Mouse (Mus musculus) gastrocnemius, adult 18-20 months (tissue): ENCODE results near the gene Olfr545. TPM values are rescaled to one million over a fixed set of nuclear protein-coding genes. Genes with fewer than 3 reads are reported as not detected.
A peak's percentile ranks its signal among the peaks of the same experiment; 100 is the strongest.
"Not testable (repeated sequence)": the region's sequence is repeated elsewhere in the genome, so short reads cannot be mapped to it uniquely, and the experiment has no call there.

Experiments used
- DNase-seq: peaks from one replicate; pipeline ENCODE4 v3.0.0; 2021; ENCODE audit warnings: low spot score
- long read RNA-seq, 2 experiments: library from polyadenylated mRNA; stranded (forward); transcript quantifications; one replicate each; pipeline ENCODE4 v2.0.0; 2021
- total RNA-seq, 2 experiments: library from RNA; stranded (reverse); gene quantifications; 2 replicates each; pipeline ENCODE4 v1.2.3; 2021

Olfr545 gene
- total RNA-seq = not detected
- long read RNA-seq, experiment 1 = 0 reads
- long read RNA-seq, experiment 2 = 0 reads

DNA sequence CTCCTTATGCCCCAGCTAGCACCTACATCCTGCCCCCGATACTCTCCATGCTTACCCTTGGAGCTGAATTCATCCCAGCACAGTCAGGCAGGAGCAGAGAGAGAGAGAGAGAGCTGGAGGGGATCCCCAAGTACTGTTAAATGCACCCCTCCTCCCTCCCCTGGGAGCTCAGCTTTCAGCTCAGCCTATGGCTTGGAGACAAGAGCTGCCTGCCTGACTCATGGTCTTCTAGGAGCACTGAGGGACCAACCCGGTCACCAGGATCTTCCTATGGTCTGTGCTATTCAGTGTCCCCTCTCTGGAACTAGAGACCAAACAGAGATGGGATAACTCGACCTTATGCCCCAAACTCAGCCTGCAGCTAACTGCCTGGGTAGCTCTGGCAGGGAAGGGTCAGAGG, at the start of gene Olfr545:
TSS of gene Olfr545 (minus strand) at position 101 of the 400 bp plus-strand sequence.
- no peak for DNase-seq

DNA sequence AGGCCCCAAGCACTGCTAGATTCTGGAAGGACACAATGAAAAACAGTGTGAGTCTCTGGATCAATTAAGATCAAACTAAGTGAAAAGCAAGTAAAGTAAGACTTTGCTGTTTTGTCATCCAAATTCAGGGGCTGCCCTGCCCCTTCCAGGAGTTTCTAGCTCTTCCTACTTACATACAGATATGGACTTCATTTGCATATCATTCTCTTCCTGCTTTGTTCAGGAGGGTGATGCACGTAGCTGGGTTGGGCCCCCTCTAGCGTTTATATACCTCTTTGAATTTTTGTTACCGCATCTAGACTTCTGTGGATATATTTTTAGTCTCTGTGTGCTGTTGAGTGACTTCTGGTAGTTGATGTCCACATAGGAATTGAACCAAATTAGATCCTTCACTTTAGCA, 41.9 kb upstream of the Olfr545 start:
- no peak for DNase-seq

DNA sequence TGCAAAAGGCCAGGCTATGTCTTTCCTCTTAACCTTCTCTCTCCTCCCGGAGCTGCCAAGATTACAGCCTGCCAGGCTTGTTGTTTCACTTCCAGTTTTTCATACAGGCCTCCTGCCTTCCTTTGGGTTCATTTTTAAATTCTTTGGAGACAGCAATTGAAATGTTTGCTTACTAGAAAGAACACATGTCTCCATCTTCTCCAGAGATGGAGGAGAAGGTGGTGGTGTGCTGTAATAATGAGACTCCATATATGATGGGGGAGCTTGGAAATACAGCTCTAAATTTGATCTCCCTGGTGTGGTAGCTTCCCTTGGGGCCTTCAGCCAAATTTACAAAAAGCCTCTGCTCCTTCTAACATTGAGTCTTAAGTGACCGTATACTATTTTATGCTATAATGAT, 41.2 kb upstream of the Olfr545 start, which contains the start of gene Olfr548-ps1:
TSS of gene Olfr548-ps1 (plus strand) at position 301 of the 400 bp plus-strand sequence.
- no peak for DNase-seq

DNA sequence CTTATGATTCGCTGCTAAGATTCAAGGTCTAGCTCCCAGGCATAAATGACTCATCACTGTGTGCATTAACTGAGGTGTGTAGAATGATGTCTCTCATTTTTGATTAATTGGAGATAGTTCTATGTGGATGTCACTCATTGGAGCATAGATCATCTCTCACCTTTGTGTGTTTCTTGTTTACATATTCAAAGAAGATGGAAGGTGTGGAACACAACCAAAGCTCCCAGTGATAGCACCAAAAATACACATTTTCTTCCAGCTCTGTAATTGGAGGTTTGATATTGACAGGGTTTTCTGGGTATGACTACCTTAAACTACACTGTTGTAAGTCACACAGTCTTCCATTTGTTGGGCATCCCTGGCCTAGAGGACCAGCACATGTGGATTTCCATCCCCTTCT, 35.1 kb upstream of the Olfr545 start, which contains the start of gene Olfr547:
TSS of gene Olfr547 (plus strand) at position 301 of the 400 bp plus-strand sequence.
- DNase-seq = no peak

DNA sequence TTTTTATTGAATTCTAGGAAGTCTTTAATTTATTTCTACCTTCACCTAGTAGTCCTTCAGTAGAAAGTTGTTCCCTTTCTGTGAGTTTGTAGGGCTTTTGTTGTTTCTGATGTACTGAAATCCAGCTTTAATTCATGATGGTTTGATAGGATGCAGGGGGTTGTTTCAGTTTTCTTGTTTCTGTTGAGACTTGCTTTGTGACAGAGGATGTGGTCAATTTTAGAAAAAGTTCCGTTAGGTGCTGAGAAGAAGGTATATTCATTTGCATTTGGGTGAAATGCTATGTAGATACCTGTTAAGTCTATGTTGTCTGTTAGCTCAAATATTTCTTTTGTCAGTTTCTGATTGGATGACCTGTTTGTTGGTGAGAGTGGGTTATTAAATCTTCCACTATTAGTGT, 29.7 kb upstream of the Olfr545 start:
- DNase-seq = no peak

DNA sequence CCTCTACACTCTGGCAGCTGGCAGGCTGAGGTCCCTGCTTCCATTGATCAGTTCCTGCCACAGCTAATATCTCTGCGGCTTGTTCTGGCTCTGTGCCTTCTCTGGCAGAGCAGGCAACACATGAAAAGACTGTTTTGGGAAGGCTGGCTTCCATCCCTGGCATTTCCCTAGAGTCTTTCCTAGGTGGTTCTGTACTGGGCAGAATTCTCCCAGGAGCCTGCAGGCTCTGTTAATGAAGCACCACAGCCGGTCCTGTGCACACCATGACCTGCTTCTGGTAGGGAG, 17.6 kb upstream of the Olfr545 start:
- no peak for DNase-seq

DNA sequence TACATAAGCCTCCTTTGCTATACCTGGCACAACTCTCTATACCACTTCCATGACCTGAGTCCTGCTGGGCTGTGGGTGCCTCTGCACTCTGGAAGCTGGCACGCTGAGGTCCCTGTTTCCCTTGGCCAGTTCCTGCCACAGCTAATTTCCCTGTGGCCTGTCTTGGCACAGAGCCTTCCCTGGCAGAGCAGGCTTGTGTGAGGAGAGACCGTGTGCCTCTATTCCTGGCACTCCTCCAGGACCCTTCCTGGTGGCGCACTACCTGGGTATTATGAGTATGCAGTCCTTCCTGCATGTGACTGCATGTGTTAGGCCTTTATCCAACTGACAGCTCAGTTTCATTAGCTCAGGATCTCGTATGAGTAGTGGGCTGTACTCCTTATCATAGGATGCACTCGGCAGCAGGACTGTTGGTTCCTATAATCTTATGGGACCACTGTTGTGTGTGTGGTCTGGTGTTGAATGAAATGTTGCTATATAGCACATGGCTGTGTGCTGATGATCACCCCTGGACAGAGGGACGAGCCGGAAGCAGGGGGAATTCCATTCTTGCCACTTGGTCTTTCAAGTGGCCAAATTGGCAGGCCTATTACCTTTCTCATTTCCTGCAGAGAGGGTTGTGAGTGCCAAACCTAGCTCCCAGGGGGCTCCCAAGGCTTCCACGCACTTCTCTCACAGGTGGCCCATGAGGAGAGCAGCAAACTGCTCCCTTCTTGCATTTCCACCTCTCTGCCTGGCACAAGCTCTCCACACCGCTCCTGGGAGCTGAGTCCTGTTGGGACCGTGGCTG, 17.1 kb upstream of the Olfr545 start:
- no peak for DNase-seq

DNA sequence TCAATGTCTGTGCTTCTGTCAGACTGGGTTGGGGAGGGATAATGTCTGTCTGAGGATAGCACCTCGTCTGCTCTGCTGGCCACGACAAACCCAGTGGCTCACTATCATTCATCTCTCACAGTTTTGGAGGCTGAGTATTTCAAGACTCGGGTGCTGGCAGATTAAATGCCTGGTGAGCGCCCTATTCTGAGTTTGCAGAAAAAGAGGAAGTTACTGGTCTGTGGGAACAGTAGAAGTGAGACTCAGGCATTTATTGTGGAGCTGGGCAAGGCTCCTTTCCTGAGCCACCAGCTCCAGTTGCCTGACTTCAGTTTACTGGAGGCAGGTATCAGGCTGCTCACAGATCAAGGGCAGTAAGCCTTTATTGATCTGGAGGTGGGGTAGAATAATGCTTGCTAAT, 14.8 kb upstream of the Olfr545 start:
- DNase-seq = no peak

DNA sequence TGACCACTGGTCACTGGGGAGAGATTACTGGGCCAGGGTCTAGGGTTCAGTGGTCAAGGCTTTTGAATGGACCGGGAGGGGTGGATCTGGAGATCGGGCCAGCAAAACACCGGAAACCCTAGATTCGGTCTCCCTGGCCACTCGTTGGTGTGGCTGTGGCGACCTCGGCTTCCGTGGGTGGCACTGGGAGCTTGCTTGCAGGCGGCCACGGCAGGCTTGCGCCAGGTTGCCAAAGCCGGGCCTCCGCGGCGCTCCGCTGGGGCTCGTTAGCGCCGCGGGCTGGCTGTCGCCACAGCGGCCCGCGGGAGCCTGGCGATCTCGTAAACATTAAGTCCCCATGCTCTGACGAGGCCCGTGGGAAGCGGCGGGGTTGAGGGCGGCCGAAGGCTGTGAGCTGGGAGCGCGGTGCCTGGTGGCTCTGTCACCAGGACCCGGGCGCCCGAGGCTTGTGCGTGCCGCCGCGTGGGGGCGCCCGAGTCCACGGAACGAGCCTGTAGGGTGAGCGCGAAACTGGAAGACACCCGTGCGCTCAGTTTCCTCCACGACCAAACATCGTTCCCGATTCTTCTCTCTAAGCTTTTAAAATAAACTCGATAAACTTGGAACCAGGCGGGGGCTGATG, 13.6 kb upstream of the Olfr545 start:
- DNase-seq = peak; percentile 72

DNA sequence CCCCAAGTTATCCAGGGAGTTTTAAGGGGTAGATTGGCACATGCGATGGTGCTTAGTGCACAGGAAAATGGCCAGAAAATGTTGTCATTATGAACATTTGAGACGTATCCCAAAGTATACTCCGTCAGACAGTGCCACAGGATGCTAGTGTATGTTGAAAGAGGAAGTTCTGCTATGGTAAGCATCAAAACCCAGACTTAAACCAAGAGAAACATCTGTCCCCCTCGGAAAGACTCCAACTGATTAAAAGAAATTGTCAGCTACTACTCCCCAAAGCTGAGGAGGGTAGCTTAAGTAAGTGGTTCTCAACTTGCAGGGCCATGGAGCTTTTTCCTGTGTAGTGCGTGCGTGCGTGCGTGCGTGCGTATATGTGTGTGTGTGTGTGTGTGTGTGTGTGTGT, 12.6 kb upstream of the Olfr545 start:
- no peak for DNase-seq

DNA sequence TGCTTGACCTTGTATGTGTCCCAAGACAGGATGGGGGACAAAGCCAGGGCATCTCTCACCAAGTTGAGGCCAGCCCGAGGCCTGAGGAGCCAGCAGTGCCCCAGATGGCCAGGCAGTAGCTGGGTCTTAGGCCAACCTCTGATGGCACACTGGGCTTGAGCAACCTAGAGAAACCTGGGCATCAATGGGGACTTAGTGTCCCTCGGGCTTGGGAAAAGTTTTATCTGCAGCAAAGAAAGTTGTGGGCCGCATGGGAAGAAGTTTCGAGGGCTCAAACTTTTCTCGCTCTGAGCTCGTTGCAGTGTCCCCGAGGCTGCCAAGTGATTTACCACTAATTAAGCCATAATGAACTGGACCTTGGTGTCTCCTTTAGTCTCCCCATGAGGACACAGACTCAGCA, 10.4 kb upstream of the Olfr545 start:
- no peak for DNase-seq

DNA sequence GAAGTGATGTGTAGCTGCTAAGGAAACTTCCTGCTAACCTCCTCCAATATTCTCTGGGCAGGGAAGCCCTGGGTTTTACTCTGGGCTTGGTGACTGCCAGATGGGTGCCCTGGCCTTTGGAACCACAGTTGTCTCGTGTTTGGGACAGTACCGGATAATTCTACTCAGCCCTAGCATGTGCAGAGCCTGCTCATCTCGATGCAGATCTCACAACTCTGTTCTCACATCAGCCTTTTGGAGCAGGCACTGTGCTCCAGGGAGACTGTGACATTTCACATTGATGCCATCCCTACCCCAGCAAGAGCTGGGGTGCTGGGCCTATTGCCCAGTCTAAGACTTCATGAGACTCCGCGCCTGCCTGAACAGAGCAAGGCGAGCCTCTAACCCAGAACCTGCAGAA, 9.3 kb upstream of the Olfr545 start:
- no peak for DNase-seq

DNA sequence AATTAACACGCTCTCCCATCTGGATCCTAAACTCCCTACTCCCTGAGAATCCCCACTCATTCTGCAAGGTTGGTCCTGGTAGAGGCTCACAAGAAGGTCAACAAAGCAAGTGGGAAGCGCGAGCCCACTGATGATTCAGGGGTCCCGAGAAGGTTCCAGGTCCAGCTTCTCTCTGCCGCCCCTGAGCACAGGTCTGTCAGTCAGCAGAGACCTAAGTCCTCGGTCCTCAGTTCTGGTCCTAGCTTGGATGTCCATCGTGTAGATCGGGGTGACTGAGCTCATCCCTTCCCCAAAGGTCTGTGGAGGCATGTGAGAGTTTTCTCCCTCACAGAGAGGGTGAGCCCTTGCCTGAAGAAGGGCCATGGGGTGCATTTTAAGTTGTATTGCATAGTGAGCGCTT, 8.7 kb upstream of the Olfr545 start:
- DNase-seq = no peak

DNA sequence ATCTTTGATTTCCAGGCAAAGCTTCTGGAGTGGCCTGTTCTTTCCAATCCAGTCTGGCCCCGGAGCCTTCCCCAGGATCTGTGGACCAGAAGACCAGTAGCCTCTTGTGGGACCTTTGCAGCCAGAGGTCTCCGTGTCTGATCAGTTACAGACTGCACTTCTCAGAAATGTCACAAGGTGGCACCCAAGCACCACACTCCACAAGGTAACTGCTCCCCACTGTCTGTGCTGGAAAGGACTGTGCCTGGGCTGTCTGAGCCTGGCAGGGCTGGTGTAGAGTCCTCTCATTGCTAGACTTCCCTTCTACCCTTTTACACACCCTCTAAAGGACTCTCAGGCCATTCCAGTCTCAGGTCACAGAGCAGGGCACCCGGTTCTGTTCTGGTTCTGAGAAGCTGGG, 7.5 kb upstream of the Olfr545 start:
- peak; percentile 76 for DNase-seq

DNA sequence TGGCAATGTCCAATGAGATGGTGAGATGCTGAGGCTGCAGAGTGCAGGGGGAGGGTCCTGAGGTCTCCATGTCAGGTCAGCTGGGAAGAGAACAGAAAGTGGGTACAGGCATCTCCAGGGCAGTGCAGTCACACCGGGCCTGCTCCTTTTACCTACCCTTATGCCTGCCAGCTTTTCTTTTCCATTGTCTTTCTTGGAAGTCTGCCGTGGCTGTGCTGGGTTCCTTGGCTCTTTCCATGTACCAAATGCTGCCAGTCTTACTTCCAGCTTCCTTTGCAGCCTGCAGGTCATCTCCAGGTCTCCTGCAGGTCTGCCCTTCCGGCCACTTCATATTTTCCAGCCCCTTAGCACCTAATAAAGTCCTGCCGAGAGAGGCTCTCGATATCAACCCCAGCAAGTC, 2.6 kb upstream of the Olfr545 start:
- DNase-seq = no peak

DNA sequence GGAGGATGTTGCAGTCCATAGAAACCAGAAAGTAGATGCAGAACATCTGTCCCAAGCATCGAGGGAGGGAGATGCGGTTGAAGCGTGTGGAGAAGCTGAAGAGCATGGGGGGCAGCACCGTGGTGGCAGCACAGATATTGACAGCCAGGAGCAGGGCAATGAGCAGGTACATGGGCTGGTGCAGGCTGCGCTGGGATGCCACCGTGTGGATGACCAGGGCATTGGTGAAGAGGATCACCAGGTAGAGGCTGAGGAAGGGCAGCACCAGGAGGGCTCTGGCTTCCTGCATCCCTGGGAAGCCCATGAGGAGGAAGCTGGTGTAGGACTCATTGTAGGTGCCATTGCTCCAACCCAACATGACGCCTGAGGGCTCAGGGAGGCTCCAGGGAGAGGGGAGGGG, 5.0 kb downstream of the Olfr545 start:
- not testable (repeated sequence) for DNase-seq

DNA sequence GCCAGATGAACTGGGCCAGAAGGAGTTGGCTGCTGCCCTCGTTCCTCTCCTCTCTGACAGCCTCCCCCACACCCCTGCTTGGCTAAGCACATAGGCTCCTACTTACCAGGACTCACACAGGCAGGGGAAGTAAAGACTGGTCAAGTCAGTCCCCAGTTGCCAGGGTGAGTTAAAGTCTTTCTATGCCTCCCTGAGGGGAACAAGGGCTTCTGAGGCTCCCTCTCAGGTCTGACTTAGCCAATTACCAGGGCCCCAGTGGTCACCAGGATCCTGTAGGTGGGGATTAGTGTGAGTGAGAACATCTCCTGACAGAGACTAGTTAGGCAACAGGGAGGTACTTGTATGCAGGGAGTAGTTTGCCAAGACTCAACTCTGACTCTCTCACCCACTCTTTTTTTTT, 11.2 kb downstream of the Olfr545 start, which contains the start of gene Olfr544:
TSS of gene Olfr544 (minus strand) at position 153 of the 400 bp plus-strand sequence.
- no peak for DNase-seq

DNA sequence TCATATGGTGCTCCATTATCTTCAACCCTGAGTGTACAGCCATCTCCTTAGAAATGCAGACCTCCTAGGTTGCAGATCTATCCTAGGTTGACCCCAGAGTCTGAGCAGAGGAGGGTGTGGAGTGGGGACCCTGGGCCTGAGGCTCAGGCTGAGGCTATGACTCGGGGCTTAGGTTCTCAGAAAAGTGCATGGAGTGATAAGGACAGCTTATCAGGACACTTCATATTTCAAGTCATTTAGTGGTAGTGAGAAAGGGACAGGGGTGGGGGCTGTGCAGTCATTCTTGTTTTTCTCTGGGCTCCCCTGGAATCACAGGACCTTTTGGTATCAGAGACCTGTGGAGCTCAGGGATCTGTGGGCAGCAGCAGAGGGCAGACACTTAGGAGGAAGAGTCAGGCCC, 13.3 kb downstream of the Olfr545 start:
- DNase-seq = no peak

DNA sequence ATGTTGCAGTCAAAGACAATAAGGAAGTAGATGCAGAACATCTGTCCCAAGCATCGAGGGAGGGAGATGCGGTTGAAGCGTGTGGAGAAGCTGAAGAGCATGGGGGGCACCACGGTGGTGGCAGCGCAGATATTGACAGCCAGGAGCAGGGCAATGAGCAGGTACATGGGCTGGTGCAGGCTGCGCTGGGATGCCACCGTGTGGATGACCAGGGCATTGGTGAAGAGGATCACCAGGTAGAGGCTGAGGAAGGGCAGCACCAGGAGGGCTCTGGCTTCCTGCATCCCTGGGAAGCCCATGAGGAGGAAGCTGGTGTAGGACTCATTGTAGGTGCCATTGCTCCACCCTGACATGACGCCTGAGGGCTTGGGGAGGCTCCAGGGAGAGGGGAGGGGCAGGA, 14.6 kb downstream of the Olfr545 start:
- not testable (repeated sequence) for DNase-seq

DNA sequence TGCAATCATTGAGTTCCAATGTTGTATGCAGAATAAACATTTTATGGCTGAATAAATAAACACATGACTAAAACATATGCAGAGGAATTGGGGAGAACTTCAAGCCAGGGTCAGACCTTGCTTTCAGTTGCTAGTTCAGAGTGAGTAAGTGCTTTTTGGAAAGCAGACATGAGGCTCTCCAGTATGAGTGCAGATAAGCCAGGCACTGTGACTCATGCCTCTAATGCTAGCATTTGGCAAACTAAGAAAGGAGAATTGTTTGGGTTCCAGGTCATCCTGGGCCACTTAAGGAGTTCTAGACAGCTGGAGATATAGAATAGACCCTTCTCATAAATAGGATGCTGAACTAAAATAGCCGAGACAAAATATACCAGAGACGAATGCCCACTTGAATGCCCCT, 15.7 kb downstream of the Olfr545 start:
- DNase-seq = no peak

DNA sequence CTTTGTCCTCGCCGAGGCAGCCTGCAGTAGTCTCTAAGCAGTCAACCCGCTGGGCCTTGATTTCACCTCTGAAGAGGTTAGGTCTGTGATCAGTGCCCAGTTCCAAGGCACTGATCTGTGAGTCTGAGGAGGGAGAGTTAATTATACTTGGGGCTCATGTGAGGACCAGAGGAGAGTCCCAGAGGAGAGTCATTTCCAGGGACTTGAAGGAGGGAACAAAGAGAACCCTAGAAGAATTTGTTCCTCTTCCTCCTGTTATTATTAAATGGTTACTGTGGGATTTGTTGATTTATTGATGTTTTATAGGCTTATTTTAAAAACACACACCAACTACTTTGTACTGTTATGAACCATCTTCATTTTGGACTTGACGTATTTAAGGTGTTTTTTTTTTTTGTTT, 17.8 kb downstream of the Olfr545 start, which contains the start of gene Olfr543:
TSS of gene Olfr543 (minus strand) at position 101 of the 400 bp plus-strand sequence.
- DNase-seq = no peak

DNA sequence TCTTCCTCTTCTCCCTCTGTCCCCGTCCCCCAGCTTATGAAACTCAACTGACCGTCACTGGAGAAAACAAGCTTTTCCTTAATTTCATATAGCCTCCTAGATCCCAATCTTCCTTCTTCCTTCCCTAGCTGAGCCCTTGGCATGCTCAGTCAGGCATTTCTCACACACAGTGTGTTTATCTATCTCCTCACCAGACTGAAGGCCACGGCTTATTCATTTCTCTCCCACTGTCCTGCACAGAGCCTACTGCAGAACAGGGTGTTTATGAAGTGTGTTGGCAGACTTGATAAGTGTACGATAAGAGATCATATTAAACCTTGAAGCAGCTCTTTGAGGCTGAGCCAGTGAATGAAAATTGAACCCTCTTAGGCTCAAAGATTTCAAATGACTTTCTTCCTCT, 18.6 kb downstream of the Olfr545 start:
- no peak for DNase-seq
